Mouse (Mus musculus) gastrocnemius, adult 18-20 months (tissue): Measurements from ENCODE around the gene Agbl2. TPM values are rescaled to one million over a fixed set of nuclear protein-coding genes. Genes with fewer than 3 reads are reported as not detected.
"Not testable (repeated sequence)": the region's sequence is repeated elsewhere in the genome, so short reads cannot be mapped to it uniquely, and the experiment has no call there.

Experiments
- DNase-seq: peaks from one replicate; pipeline ENCODE4 v3.0.0; 2021; ENCODE audit warnings: low spot score
- total RNA-seq, 2 experiments: library from RNA; stranded (reverse); gene quantifications; 2 replicates each; pipeline ENCODE4 v1.2.3; 2021

The Agbl2 gene
- total RNA-seq, 2 experiments from 2014 or later: 0.14 to 0.33 TPM

DNA sequence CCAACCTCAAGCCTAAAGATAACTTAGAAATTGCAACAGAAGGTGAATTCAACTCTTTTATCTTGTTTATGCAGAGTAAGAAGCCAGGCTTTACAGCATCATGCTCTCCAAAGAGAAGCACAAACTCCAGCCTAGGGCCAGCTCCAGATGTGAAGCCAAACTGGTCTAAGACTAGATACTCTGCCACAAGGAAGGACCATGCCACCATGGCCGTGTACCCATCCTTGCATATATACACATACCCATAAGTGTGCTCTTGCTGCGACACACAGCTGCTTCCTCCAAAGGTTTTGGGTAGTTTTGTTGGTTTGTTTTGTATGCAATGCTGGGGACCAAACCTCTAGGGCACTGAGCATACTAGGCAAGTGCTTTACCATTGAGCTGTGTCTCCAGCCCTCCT lies 32.7 kb downstream of the Agbl2 start:
- no peak for DNase-seq

DNA sequence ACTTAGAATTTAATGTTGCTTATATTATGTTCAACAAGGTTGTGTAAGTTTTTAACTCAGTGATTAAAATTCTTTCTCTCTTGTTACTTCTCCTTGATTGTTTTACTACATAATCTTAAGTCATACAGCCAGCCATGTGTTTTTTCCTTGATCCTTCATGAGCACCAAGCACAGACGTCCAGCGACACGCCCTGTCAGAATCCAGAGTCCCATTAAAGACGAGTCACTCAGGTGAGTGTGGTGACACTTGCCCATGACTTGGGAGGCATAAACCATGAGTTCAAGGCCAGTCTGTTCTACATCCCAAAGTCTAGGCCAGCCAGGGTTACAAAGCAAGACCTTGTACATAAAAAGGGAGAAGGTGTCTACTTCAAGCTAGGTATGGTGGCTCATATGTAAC lies 33.6 kb downstream of the Agbl2 start:
- DNase-seq: no peak

DNA sequence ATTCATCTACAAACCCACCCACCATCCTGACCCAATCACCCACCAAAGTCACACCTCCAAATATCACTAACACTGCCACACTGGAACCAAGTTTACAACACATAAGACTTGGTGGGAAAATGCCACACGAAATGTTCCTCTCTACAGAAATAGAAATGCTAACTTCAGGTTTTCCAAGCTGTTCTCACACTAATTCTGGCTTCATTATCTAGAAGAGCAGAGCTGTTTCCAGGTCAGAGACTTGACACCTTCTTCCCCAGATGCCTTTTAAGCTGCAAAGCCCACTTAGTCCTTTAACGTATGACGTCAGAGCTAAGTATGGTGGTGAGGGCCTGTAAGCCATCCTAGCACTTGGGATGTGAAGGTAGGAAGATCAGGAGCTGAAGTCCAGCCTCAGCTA lies 36.2 kb downstream of the Agbl2 start:
- DNase-seq: no peak

DNA sequence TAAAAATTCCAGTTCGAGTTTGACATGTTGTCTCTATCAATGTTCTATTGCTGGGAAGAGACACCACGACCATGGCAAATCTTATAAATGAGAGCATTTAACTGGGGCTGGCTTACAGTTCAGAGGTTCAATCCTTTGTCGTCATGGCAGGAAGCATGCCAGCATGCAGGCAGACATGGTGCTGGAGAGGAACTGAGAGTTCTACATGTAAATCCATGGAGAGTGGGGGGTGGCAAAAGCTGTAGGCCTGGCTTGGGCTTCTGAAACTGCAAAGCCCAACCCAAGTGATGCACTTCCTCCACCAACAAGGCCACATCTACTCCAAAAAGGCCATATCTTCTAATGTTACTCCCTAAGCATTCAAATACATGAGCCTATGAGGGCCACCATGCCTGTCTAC lies 38.4 kb downstream of the Agbl2 start:
- DNase-seq: no peak

DNA sequence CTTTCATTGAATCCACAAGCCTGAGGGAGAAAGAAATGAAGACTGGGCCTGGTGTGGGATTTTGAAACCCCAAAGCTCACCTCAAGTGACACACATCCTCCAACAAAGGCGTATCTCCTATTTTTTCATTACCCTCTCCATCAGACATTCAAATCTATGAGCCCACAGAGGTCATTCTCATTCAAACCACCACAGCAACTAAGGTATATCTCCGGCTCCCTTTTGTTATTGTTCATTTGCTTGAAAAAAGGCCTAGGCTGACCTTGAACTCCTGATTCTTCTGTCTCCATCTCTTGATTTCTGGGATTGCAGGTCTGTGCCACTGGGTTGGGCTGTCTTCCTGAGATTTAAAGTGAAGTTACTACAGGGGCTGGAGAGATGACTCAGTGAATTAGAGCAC lies 40.5 kb downstream of the Agbl2 start:
- no peak for DNase-seq

DNA sequence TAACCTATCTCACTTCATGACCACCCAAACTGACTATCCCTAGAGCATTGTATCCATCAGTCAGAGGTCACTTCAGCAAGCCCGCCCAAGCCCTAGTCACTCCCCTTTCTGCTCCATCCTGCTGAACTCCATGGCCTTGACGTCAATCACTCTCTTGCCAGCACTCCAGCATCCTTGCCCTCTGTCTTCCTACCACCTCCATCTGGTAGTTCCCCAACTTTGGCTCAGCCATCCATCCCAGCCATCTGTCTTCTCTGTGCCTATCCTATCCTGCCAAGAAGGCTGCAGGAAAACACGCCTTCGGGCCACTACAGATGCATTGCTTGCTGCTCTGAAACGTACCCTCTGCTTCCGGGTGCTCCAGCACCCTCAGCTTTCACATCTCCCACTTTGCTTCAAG lies 41.3 kb downstream of the Agbl2 start:
- no peak for DNase-seq

DNA sequence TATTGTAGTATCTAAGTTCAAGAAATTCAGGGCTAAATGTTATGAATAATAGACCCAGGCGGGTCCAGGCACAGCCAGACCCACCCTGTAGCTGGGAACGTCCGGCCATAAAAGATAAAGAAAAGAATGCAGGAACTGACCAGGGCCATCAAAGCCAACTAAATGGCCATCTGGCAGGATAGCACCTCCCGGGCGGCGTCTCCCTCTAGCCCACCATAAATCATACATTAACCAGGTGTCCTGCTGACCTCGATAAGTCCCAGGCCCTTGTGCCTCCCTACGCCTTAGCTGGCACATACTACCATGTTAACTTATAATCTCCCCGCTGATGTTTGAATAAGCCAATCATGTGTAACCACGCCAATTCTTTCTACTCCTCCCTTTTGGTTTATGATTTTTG lies 42.0 kb downstream of the Agbl2 start:
- not testable (repeated sequence) for DNase-seq

DNA sequence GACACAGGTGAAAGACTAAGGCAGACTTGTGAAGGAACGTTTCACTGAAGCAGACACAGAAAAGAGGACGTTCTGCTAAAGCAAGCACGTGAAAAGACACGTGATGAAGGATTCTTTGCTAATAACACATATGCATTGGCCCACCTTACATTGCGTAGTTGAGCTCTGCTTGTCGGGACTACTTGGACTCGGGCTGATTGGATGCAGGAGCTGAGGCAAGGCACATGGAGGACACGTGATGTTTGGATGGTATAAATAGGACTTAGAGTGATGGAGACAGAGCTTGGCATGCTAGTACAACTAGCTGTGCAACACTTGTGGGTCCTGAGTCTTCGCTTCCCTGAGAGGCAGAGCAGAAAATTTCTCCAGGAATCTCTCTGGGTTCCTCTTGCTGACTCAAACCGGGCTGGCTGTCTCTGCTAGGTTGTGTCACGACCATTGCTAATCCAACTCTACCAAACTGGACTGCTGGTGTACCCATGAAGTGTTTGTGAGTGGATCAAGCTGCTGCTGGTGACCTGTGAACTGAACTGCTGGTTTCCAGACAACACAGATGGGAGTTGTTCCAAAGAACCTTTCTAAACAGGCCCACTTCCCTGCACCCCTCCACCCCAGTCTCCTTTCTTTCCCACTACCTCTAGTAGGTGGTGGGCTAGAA lies 43.1 kb downstream of the Agbl2 start:
- DNase-seq: no peak

DNA sequence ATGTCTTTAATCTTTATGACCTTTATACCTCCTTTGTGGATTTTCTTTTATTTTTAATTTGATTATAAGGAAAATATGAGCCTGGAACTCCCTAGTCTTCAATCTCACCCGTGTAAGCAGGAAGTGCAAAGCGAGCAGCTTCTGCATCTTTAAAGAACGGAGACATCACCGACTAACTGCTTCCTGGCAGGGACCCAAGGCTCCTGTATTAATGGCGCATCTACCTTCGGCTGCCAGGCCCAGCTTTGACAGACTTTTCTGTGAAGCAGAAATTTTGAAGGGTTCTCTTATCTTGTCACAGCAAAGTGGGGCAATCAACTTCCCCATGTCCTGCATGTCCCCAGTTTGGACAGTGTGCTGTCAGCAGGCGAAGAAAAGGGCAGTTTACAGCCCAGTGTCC lies 46.2 kb downstream of the Agbl2 start:
- no peak for DNase-seq

DNA sequence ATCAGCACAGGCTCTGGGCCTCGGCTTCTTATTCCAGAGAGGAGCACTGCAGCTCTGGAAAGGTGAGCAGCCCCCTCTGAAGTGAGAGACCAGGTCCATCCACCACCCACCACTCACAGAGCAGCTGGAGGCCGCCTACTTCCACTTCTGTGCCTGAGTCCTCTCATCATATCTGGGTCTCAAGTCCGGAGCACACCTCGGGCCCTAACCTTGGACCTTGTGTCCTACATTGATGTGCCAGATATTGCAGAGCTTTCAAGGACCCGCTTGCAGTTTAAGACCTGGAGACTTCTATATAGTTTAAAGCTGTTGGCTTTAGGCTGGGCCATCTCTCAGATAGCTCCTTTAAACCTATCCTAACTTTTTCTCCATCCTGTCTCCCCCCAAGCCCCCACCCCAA lies 51.0 kb downstream of the Agbl2 start:
- DNase-seq: no peak

DNA sequence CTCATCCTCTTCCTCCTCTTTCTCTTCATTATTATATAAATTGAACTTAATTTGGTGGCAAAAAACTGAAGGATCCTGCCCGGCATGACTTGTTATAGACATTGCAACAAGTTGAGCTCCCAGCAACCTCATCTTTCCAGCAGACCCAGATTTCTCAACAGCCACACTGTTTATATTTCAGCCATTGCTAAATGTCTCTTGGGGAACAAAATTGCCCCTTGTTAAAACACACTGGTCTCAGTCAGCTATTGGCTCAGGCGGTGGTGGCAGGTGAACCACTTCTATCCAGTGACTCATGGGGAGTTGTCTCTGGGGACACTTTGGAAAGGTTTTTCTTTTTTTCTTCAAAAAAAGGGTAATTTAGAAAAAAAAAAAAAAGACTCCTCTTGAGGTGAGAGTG lies 56.1 kb downstream of the Agbl2 start:
- DNase-seq: no peak

DNA sequence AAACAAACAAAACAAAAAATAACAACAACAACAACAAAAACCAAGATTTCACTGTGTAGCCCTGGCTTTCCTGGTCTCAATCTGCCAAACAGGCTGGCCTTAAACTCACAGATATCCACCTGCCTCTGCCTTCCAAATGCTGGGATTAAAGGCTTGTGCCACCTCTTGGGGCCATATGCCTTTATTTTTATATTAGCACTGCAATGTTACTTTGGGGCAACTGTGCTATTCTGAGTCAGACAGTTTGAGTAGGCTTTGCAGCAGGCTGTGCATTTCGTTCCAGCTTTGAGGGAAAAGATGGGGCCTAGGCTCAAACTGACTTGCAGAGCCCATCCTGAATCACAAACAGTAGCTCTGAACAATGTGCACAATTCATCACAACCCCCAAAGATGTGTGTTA lies 61.1 kb downstream of the Agbl2 start:
- DNase-seq: no peak

DNA sequence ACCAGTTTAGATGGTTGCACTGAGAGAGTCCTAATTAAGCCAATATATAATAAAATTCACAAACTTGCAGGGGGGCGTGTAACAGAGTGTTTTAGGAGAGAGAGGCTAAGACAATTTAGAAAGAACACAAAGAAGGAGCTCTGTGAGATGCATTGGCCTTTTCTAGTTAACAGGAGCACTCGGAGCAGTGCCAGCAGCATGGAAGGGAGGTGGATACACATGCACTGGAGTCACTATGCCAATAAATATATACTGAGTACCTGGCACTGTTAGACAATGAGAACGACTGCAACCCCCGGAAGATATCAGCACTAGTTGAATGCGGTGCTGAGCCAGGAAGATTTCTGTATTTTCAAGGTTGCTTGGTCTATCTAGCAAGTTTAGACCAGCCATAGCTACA lies 61.7 kb downstream of the Agbl2 start:
- no peak for DNase-seq

DNA sequence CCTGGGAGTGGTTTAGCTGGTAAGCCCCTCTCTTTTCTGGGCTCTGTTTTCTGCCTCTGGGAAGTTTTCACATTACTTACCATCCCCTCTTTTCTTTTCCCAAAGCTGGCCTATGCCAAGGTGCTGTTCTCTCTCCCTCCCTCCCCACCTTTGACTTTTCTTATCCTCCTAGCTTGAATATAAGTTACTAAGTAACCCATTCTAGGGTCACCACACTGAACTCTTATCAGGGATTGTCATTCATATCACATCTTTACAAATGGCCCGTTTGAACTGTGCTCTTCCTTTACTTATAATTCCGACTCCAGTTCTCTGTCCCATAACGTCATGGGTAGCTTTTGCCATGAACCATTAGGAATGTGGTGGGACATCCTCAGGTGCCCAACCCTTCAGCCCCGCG lies 62.7 kb downstream of the Agbl2 start:
- no peak for DNase-seq

DNA sequence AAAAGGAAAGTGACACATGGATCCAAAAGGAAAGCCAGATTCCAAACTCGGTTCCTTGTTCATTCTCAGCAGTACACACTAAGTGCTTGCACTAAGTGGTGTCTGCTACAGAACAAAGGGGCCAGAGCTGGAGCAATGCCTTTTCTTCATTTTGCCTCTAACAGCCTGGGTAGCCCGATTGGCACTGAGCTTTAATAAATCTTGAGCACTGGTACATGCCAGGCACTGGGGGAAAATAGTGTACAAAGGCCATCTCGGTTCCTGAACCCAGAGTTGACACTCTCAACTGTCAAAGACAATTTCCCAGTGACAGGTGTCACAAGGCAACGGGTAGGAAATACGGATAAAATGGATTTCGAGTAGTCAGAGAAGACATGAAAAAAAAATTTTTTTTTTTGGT lies 63.6 kb downstream of the Agbl2 start:
- DNase-seq: peak; percentile 17

DNA sequence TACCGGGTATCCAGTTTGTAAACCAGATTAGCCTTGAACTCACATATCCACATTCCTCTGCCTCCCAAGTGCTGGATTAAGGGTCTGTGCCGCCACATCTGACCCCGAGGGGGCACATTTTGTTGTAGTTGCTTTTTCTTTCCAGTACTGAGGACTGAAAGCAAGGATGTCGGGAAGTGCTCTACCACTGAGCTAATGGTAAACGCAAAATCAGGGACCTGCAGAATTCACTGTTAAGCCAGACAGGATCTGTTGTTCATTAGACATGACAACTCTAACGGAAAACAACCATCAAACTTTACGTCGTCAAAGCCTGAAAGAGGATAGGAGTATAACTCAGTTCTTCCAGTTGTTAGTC lies 64.0 kb downstream of the Agbl2 start:
- DNase-seq: no peak

DNA sequence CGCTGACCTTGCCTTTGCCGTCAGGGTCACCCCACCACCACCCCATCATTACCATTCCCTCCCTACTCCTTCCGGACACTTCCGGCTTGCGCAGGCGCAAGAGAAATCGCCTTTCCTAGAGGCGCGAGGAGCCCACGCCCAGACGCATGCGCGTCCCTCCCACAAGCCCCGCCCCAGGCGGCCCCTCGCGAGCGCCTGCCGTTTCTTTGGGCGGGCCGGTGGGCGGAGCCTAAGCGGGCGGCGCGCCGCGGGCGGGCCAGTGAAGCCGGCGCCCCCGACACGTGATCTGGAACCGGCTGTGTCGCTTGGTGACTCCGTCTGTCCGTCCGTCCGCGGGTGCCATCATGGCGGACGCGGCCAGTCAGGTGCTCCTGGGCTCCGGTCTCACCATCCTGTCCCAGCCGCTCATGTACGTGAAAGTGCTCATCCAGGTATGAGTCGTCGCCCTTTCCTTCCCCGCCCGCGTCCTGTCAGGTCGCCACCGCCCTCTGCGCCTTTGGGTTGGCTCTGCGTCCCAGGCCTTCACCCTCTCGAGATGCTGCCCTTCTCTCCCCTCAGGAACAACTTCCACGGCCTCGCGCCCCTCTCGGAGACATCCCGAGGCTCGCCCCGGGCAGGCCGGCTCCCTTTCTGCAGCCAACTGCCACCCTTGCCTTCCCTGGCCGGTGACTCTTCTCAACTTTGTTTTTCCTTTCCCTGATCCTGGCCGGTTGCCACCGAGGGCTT lies 64.6 kb downstream of the Agbl2 start, which contains the start of gene Mtch2:
TSS of gene Mtch2 (plus strand) at position 201 of the 726 bp plus-strand sequence.
- peak; percentile 98 for DNase-seq

DNA sequence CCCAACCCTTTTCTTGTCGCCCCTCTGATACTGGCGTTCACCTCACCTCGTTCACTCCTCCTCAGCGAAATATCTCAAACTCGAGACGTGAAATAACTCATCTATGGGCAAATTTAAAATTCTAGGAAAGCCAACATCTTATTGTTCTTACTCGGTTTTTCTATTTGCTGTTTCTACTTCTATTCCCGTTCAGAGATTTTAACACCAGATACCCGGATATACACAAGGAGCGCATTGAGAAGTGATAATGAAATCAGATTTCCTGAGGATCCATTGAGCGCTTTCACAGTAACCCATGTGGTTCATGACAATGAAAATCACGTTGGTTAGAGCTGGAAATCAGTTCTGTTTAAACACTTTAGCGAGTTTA lies 65.1 kb downstream of the Agbl2 start:
- no peak for DNase-seq

DNA sequence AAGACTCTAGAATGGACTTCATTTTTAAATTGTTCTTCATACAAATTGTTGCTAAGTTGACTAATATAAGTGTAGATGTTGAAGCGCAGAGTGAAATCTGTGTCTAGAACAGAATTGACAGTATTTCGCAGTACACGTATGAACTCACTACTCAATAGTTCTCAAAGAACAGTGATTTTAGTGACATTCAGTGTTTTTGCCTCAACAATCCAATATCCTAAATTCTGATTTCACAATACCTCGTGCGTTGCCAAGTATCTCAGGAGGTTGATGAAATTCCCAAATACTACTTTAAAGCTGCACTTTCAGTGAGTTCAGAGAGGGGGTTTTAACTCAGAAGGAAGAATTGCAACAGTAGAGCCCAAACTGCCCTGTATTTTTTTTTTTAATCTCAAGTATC lies 65.8 kb downstream of the Agbl2 start:
- DNase-seq: peak; percentile 24

DNA sequence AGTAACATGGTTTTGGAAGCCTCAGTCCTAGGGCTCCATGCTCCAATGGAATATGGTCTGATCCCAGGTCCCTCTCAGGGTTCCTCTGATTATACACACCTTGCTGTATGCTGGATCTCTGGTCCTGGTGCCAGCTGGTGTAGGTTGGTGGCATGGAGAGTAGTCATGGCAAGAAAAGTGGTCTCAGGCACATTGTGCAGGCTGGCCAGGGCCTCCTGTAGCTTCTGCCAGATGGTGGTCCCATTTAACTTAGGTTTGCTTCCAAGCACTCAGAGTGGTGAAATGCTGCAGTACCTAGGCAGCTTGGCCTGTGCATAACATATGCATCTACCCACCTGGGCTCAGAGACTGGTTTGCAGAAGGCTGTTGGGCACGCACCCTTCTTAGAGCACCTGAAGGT lies 67.9 kb downstream of the Agbl2 start:
- no peak for DNase-seq

DNA sequence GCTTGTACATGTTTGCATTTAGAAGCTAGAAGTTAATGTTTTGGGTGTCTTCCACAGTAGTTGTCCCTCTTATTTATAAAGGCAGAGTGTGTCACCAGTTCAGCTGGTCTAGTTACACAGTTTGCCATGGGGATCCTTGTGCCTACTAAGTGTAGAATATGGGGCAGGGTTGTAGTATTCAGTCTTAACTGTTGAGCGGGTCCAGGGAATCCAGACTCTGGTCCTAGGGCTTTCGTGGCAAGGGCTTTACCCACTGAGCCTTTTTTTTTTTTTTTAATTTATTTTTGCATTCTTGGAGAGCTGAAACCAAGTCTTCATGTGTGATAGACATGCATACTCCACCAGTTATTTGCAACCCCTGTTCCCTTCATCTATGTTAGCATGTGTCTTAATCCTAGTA lies 79.0 kb downstream of the Agbl2 start:
- no peak for DNase-seq

DNA sequence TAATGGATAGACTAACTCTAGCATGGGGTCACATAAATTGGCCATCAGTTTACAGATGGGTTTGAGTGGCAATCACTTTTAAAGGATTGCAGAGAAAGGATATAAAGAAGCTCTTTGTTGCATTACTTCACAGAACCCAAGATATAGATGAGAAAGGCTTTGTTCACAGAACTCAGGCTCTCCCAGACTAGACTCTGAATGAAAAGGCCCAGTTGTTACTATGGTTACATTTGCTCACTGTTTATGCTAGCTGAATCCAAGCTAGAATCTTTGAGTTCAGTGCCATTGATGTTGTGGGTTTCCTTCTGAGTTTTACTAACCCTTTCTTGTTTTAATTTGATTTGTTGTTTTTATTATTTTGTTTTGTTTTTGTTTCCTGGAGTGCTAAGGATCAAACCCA lies 81.7 kb downstream of the Agbl2 start:
- DNase-seq: no peak

DNA sequence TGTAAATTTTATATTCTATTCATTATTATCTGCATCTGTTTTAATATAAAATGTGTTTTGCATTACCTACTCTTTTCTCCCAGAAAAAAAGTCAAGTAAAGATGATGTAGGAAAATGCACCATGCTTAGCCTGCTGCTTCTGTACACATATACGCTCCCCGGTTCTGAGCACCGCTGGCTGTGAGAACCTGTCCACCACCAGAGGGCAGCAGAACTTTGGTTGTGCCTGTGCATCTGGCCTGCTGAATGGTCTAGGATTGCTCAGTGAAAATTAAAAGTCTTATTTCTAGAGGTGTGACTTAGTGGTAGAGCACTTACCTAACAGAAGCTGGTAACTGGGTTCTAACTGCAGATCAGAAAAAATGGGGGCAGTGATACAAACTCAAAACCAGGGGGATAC lies 84.0 kb downstream of the Agbl2 start:
- DNase-seq: peak; percentile 89

DNA sequence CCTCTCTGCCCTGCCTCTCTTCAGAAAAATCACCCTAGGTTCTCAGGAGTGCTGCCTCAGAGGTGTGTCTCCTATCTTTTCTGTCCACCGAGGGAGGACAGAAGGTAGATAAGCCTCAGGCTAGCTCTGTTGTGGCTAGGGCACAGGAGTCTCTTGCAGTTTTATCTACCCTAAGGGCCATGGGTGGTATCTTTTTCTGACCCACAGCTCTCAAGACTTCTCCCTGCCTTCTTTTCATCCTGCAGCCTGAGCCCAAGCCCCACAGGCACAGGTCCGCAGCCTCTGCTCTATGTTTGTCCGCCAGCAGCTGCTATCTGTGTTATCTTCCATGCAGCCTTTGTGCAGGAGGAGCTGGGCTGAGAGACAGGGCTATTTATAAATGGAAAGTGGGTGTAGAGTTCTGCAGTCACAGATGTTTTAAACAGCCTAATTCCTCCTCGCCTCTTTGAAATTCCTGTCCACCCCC lies 87.6 kb downstream of the Agbl2 start:
- DNase-seq: no peak
